Mouse (Mus musculus): ENCODE results near the gene Tgfb1.
"Not testable (repeated sequence)": the region's sequence is repeated elsewhere in the genome, so short reads cannot be mapped to it uniquely, and the experiment has no call there.

The Tgfb1 gene

GRCm38 (mm10) chr7:25705801-25706251 lies 19.0 kb downstream of the Tgfb1 start:
- no peak for DNase-seq (ENCODE audit: low spot score)

GRCm38 (mm10) chr7:25706578-25707170 lies 19.9 kb downstream of the Tgfb1 start:
- no peak for DNase-seq (ENCODE audit: low spot score)

GRCm38 (mm10) chr7:25707581-25708292 lies 20.9 kb downstream of the Tgfb1 start:
- no peak for DNase-seq (ENCODE audit: low spot score)

- peak; percentile 67 for DNase-seq (ENCODE audit: low spot score)
Observed at GRCm38 (mm10) chr7:25709961-25710360, 23.2 kb downstream of the Tgfb1 start.

GRCm38 (mm10) chr7:25710519-25711130 lies 23.8 kb downstream of the Tgfb1 start:
- no peak for DNase-seq (ENCODE audit: low spot score)

GRCm38 (mm10) chr7:25711165-25711564 lies 24.4 kb downstream of the Tgfb1 start:
- DNase-seq (ENCODE audit: low spot score) = no peak

GRCm38 (mm10) chr7:25711731-25712197 lies 25.0 kb downstream of the Tgfb1 start:
- no peak for DNase-seq (ENCODE audit: low spot score)

GRCm38 (mm10) chr7:25712801-25713200 lies 26.0 kb downstream of the Tgfb1 start:
- no peak for DNase-seq (ENCODE audit: low spot score)

- DNase-seq (ENCODE audit: low spot score) = no peak
Observed at GRCm38 (mm10) chr7:25714581-25714980, 27.8 kb downstream of the Tgfb1 start.

GRCm38 (mm10) chr7:25715731-25716271 lies 29.0 kb downstream of the Tgfb1 start:
- no peak for DNase-seq (ENCODE audit: low spot score)

- no peak for DNase-seq (ENCODE audit: low spot score)
Observed at GRCm38 (mm10) chr7:25717478-25717877, 30.7 kb downstream of the Tgfb1 start.

- peak; percentile 96 for DNase-seq (ENCODE audit: low spot score)
Observed at GRCm38 (mm10) chr7:25718788-25719417, 32.1 kb downstream of the Tgfb1 start, which contains the start of gene Ccdc97. Ccdc97 (minus strand) TSS chr7:25719088.

GRCm38 (mm10) chr7:25719761-25720610 lies 33.2 kb downstream of the Tgfb1 start:
- peak; percentile 88 for DNase-seq (ENCODE audit: low spot score)

GRCm38 (mm10) chr7:25720760-25721159 lies 34.0 kb downstream of the Tgfb1 start:
- no peak for DNase-seq (ENCODE audit: low spot score)

- not testable (repeated sequence) for DNase-seq (ENCODE audit: low spot score)
Observed at GRCm38 (mm10) chr7:25721776-25722175, 35.0 kb downstream of the Tgfb1 start.

GRCm38 (mm10) chr7:25725886-25726285 lies 39.1 kb downstream of the Tgfb1 start:
- no peak for DNase-seq (ENCODE audit: low spot score)

- no peak for DNase-seq (ENCODE audit: low spot score)
Observed at GRCm38 (mm10) chr7:25727800-25728199, 41.0 kb downstream of the Tgfb1 start.

GRCm38 (mm10) chr7:25729396-25729795 lies 42.6 kb downstream of the Tgfb1 start:
- DNase-seq (ENCODE audit: low spot score) = no peak

GRCm38 (mm10) chr7:25729862-25730261 lies 43.1 kb downstream of the Tgfb1 start:
- DNase-seq (ENCODE audit: low spot score) = no peak

GRCm38 (mm10) chr7:25731294-25732055 lies 44.7 kb downstream of the Tgfb1 start:
- DNase-seq (ENCODE audit: low spot score) = no peak

GRCm38 (mm10) chr7:25734991-25735390 lies 48.2 kb downstream of the Tgfb1 start:
- DNase-seq (ENCODE audit: low spot score) = no peak
